Mouse (Mus musculus) myocyte (in vitro differentiated cells): Measurements from ENCODE around the gene Nos1. TPM values are rescaled to one million over a fixed set of nuclear protein-coding genes. Genes with fewer than 3 reads are reported as not detected.
A peak's percentile ranks its signal among the peaks of the same experiment; 100 is the strongest.

Experiments
- H3K27me3 ChIP-seq: one replicate; pipeline ENCODE4 v1.6.1; 2011; ENCODE audit not compliant: control insufficient read depth, insufficient read depth, insufficient read length
- H3K36me3 ChIP-seq: one replicate; pipeline ENCODE4 v1.6.1; 2011; ENCODE audit not compliant: control insufficient read depth, insufficient read depth
- H3K4me2 ChIP-seq: one replicate; pipeline ENCODE4 v1.6.1; 2011; ENCODE audit warnings: low read depth, control low read depth
- H3K4me3 ChIP-seq: one replicate; pipeline ENCODE4 v1.5.1; 2011; ENCODE audit warnings: mild to moderate bottlenecking, control low read depth, moderate library complexity
- H3K79me2 ChIP-seq: one replicate; pipeline ENCODE4 v1.6.1; 2011; ENCODE audit not compliant: control insufficient read depth, insufficient read depth
- H3ac ChIP-seq: one replicate; pipeline ENCODE4 v1.6.1; 2011; ENCODE audit not compliant: control insufficient read depth, insufficient read length
- CEBPB ChIP-seq: IDR thresholded peaks from 2 replicates; pipeline ENCODE4 v1.6.1; 2011; ENCODE audit warnings: mild to moderate bottlenecking, moderate library complexity; ENCODE audit not compliant: poor library complexity, insufficient read depth, severe bottlenecking
- E2F4 ChIP-seq: IDR thresholded peaks from one replicate; pipeline ENCODE4 v1.6.1; 2011; ENCODE audit warnings: mild to moderate bottlenecking, control low read depth, moderate library complexity; ENCODE audit not compliant: insufficient read depth
- MAX ChIP-seq: IDR thresholded peaks from one replicate; pipeline ENCODE4 v1.6.1; 2011; ENCODE audit warnings: low read depth, mild to moderate bottlenecking, control low read depth
- MYOD1 ChIP-seq, 3 experiments: IDR thresholded peaks; one replicate each; pipeline ENCODE4 v1.6.1; 2011; ENCODE audit warnings: control low read depth in 2 of 3, low read depth in 2 of 3, mild to moderate bottlenecking in 2 of 3, moderate library complexity in 1 of 3; ENCODE audit not compliant: insufficient read length in 2 of 3, control insufficient read depth in 1 of 3
- MYOG ChIP-seq, 3 experiments: IDR thresholded peaks; one replicate each; pipeline ENCODE4 v1.6.1; 2011; ENCODE audit warnings: control low read depth in 2 of 3, low read depth in 2 of 3, mild to moderate bottlenecking in 2 of 3; ENCODE audit not compliant: insufficient read length in 2 of 3, control insufficient read depth in 1 of 3, insufficient read depth in 1 of 3
- POLR2A ChIP-seq: IDR thresholded peaks from one replicate; pipeline ENCODE4 v1.6.1; 2011; ENCODE audit warnings: low read depth, mild to moderate bottlenecking, control low read depth, moderate library complexity; ENCODE audit not compliant: insufficient read length
- POLR2AphosphoS2 ChIP-seq: IDR thresholded peaks from one replicate; pipeline ENCODE4 v1.6.1; 2011; ENCODE audit warnings: low read depth, control low read depth; ENCODE audit not compliant: insufficient read length
- REST ChIP-seq: IDR thresholded peaks from one replicate; pipeline ENCODE4 v1.6.1; 2011; ENCODE audit warnings: mild to moderate bottlenecking, control low read depth, moderate library complexity; ENCODE audit not compliant: insufficient read depth, insufficient read length
- SRF ChIP-seq: IDR thresholded peaks from one replicate; pipeline ENCODE4 v1.6.1; 2011; ENCODE audit warnings: low read depth; ENCODE audit not compliant: control insufficient read depth, insufficient read length
- TCF12 ChIP-seq: IDR thresholded peaks from one replicate; pipeline ENCODE4 v1.6.1; 2011; ENCODE audit warnings: mild to moderate bottlenecking, control low read depth; ENCODE audit not compliant: poor library complexity, insufficient read depth, severe bottlenecking
- TCF3 ChIP-seq: IDR thresholded peaks from one replicate; pipeline ENCODE4 v1.6.1; 2011; ENCODE audit warnings: low read depth, control low read depth; ENCODE audit not compliant: insufficient read length
- USF1 ChIP-seq: IDR thresholded peaks from one replicate; pipeline ENCODE4 v1.6.1; 2011; ENCODE audit warnings: low read depth, mild to moderate bottlenecking, control low read depth, moderate library complexity
- polyA plus RNA-seq: library from polyadenylated mRNA; unstranded; fragments of >200 nt; fragmentation: generic; extraction: Trizol; gene quantifications from one replicate; pipeline ENCODE4 v1.2.1, GENCODE M21; 2012; ENCODE audit warnings: missing spikeins

Gene Nos1
- polyA plus RNA-seq, 1 experiment = 0.30 TPM

- H3K4me3 ChIP-seq = no peak overlapping the region
- no peaks in the 10 kb centered on the region for H3K36me3 ChIP-seq
- no peaks in the 10 kb centered on the region for H3K79me2 ChIP-seq
- no peak for TF ChIP-seq E2F4
- TF ChIP-seq MYOD1 (IDR thresholded peaks at IDR 0.05; ENCODE audit: control insufficient read depth in 1 of 3, insufficient read length in 2 of 3, low read depth in 2 of 3) = no peak
- TF ChIP-seq SRF = no peak
- no peak for TF ChIP-seq TCF3
- no peak for TF ChIP-seq REST
- TF ChIP-seq MYOG (IDR thresholded peaks at IDR 0.05; ENCODE audit: control insufficient read depth in 1 of 3, insufficient read depth in 1 of 3, insufficient read length in 2 of 3, low read depth in 2 of 3) = no peak
- TF ChIP-seq MAX = no peak
- no peak for TF ChIP-seq CEBPB
- no peak for TF ChIP-seq USF1
- TF ChIP-seq TCF12 = no peak
- no peak overlapping the region for H3ac ChIP-seq
- no peak overlapping the region for H3K4me2 ChIP-seq
- no peaks in the 10 kb centered on the region for H3K27me3 ChIP-seq
These were observed 60.2 kb downstream of the Nos1 start for GRCm38 (mm10) chr5:117840988-117841387.

GRCm38 (mm10) chr5:117841651-117842347 is 61.0 kb downstream of the Nos1 start:
- H3K4me3 ChIP-seq = no peak overlapping the region

GRCm38 (mm10) chr5:117842699-117843098 is 61.9 kb downstream of the Nos1 start:
- no peak overlapping the region for H3ac ChIP-seq
- no peak overlapping the region for H3K4me3 ChIP-seq
- no peak overlapping the region for H3K4me2 ChIP-seq
- TF ChIP-seq TCF3 (no peak), CEBPB (no peak), MYOD1 (IDR thresholded peaks at IDR 0.05; ENCODE audit: control insufficient read depth in 1 of 3, insufficient read length in 2 of 3, low read depth in 2 of 3) (no peak), POLR2AphosphoS2 (no peak), SRF (no peak), E2F4 (no peak), MYOG (IDR thresholded peaks at IDR 0.05; ENCODE audit: control insufficient read depth in 1 of 3, insufficient read depth in 1 of 3, insufficient read length in 2 of 3, low read depth in 2 of 3) (no peak), POLR2A (no peak), REST (no peak), MAX (no peak), USF1 (no peak), TCF12 (no peak)
- H3K79me2 ChIP-seq = no peaks in the 10 kb centered on the region
- no peaks in the 10 kb centered on the region for H3K36me3 ChIP-seq
- no peaks in the 10 kb centered on the region for H3K27me3 ChIP-seq

More at GRCm38 (mm10) chr5:117841651-117842347, 61.0 kb downstream of the Nos1 start:
- Histone ChIP-seq H3K36me3 (no peaks in the 10 kb centered on the region), H3K79me2 (no peaks in the 10 kb centered on the region), H3K27me3 (no peaks in the 10 kb centered on the region), H3ac (no peak overlapping the region), H3K4me2 (no peak overlapping the region)
- TF ChIP-seq MYOD1 (IDR thresholded peaks at IDR 0.05; ENCODE audit: control insufficient read depth in 1 of 3, insufficient read length in 2 of 3, low read depth in 2 of 3) (no peak), MYOG (IDR thresholded peaks at IDR 0.05; ENCODE audit: control insufficient read depth in 1 of 3, insufficient read depth in 1 of 3, insufficient read length in 2 of 3, low read depth in 2 of 3) (no peak), CEBPB (0 out of 2 replicates have a peak, but pooled peaks have one; percentile 39), POLR2A (no peak), TCF3 (no peak), MAX (no peak), TCF12 (no peak), USF1 (no peak)

- no peak for TF ChIP-seq MYOD1 (IDR thresholded peaks at IDR 0.05; ENCODE audit: control insufficient read depth in 1 of 3, insufficient read length in 2 of 3, low read depth in 2 of 3)
- no peak overlapping the region for H3K4me3 ChIP-seq
- no peaks in the 10 kb centered on the region for H3K79me2 ChIP-seq
- no peak overlapping the region for H3K4me2 ChIP-seq
- H3K36me3 ChIP-seq = no peaks in the 10 kb centered on the region
- no peak overlapping the region for H3ac ChIP-seq
- peaks cover 3% of the 10 kb centered on the region for H3K27me3 ChIP-seq
These were observed 63.8 kb downstream of the Nos1 start for GRCm38 (mm10) chr5:117844611-117845010.

- Histone ChIP-seq H3ac (no peak overlapping the region), H3K79me2 (no peaks in the 10 kb centered on the region)
These were observed 69.6 kb downstream of the Nos1 start for GRCm38 (mm10) chr5:117850474-117850873.

More at GRCm38 (mm10) chr5:117850474-117850873, 69.6 kb downstream of the Nos1 start:
- TF ChIP-seq POLR2AphosphoS2 = no peak
- no peak for TF ChIP-seq REST
- TF ChIP-seq POLR2A = no peak
- TF ChIP-seq E2F4 = no peak
- TF ChIP-seq CEBPB = no peak
- no peaks in the 10 kb centered on the region for H3K36me3 ChIP-seq
- H3K4me2 ChIP-seq = no peak overlapping the region
- H3K4me3 ChIP-seq = no peak overlapping the region
- peaks cover 4% of the 10 kb centered on the region for H3K27me3 ChIP-seq
